Mouse (Mus musculus) testis, adult 2 months (tissue): ENCODE data around the gene Tmod2. TPM values are rescaled to one million over a fixed set of nuclear protein-coding genes. Genes with fewer than 3 reads are reported as not detected.
"Not testable (repeated sequence)": the region's sequence is repeated elsewhere in the genome, so short reads cannot be mapped to it uniquely, and the experiment has no call there.

ENCODE experiments used
- H3K27ac ChIP-seq: fragments of 200-500 bp; 2 replicates; pipeline ENCODE4 v1.5.1; 2012; ENCODE audit warnings: low read depth, low read length; ENCODE audit not compliant: control insufficient read depth, insufficient read depth
- H3K27me3 ChIP-seq: fragments of 200-500 bp; 2 replicates; pipeline ENCODE4 v1.6.1; 2012; ENCODE audit warnings: mild to moderate bottlenecking, low read length, moderate library complexity; ENCODE audit not compliant: control insufficient read depth, insufficient read depth
- H3K36me3 ChIP-seq: fragments of 200-500 bp; 2 replicates; pipeline ENCODE4 v1.6.1; 2012; ENCODE audit warnings: mild to moderate bottlenecking, low read length; ENCODE audit not compliant: control insufficient read depth, insufficient read depth
- H3K4me1 ChIP-seq: fragments of 200-500 bp; 2 replicates; pipeline ENCODE4 v1.6.1; 2012; ENCODE audit warnings: low read length; ENCODE audit not compliant: control insufficient read depth, insufficient read depth
- H3K4me3 ChIP-seq: fragments of 200-500 bp; 2 replicates; pipeline ENCODE4 v1.5.1; 2012; ENCODE audit warnings: low read depth, mild to moderate bottlenecking, low read length, moderate library complexity, mixed read lengths; ENCODE audit not compliant: control insufficient read depth
- CTCF ChIP-seq: fragments of 200-500 bp; IDR thresholded peaks from 2 replicates; pipeline ENCODE4 v1.5.1; 2012; ENCODE audit warnings: low read depth, mild to moderate bottlenecking, inconsistent platforms, low read length, moderate library complexity; ENCODE audit not compliant: control insufficient read depth, insufficient read depth, insufficient replicate concordance
- POLR2A ChIP-seq: fragments of 200-500 bp; IDR thresholded peaks from 2 replicates; pipeline ENCODE4 v1.6.1; 2012; ENCODE audit warnings: low read depth, mild to moderate bottlenecking, inconsistent platforms, low read length, moderate library complexity; ENCODE audit not compliant: control insufficient read depth
- polyA plus RNA-seq: library from polyadenylated mRNA; depleted of rRNA; stranded (reverse); fragments of >200 nt; gene quantifications from 2 replicates; pipeline ENCODE4 v1.2.3, GENCODE M21; 2012

Gene Tmod2
- polyA plus RNA-seq, 1 experiment = 49.6 TPM

DNA sequence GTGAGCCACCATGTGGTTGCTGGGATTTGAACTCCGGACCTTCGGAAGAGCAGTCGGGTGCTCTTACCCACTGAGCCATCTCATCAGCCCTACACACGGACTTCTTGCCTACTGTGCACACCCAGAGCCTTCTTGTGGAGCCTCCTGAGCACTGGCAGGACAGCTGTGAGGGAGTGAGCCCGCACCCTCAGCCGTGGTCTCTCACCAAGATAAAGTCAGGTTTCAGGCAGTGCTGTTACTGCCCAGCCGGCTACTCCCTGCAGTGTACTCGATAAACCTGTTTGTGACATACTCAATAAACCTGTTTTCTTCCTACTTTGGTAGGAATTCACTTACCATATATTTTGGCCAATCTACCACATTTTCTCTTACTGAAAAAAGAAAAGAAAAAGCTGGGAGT, 65.6 kb downstream of the Tmod2 start:
- Histone ChIP-seq H3K4me3 (no peak overlapping the region), H3K27ac (no peak overlapping the region), H3K27me3 (no peaks in the 10 kb centered on the region), H3K36me3 (no peaks in the 10 kb centered on the region), H3K4me1 (no peaks in the 10 kb centered on the region)
- TF ChIP-seq POLR2A (no peak), CTCF (no peak)

DNA sequence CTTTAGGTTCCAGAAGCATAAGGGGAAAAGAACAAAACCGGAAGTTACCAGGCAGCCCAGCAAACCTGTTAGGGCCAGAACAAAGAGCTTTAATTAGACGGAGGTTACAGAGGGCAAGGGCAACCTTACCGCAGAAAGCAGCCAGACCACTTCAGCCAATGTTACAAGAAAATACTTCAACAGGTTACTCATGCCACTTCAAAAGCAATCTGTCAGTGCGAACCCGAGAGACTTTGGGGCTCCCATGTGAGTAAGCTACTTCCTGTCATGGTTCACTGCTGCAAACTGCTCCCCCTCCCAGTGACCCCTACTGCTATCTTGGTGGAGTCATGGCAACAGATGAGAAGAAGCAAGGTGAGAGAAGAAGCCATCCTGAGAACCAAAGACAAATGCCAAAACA, 69.6 kb downstream of the Tmod2 start:
- Histone ChIP-seq H3K27ac (no peak overlapping the region), H3K27me3 (no peaks in the 10 kb centered on the region), H3K4me3 (no peak overlapping the region), H3K36me3 (no peaks in the 10 kb centered on the region), H3K4me1 (no peaks in the 10 kb centered on the region)
- TF ChIP-seq POLR2A (no peak), CTCF (no peak)

DNA sequence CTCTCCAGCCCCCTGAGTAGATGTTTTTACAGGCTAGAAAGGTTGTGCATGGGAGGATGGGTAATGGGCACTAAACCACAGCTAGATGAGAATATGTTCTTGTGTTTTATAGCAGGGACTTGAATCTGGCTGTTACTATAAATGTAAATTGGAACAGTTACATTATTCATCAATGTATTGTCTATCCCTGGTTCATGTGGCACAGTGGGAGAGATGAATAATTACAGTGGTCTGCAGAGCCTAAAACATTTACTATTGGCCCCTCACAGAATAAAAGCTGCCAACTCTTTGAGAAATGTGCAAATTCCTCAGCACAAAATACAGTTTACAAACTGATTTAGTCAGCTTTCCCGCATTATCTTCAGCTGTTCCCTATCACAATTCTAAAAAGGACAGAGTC, 74.7 kb downstream of the Tmod2 start:
- Histone ChIP-seq H3K27ac (no peak overlapping the region), H3K4me3 (no peak overlapping the region), H3K36me3 (no peaks in the 10 kb centered on the region), H3K27me3 (no peaks in the 10 kb centered on the region), H3K4me1 (no peaks in the 10 kb centered on the region)
- TF ChIP-seq CTCF = no peak
- TF ChIP-seq POLR2A = no peak

DNA sequence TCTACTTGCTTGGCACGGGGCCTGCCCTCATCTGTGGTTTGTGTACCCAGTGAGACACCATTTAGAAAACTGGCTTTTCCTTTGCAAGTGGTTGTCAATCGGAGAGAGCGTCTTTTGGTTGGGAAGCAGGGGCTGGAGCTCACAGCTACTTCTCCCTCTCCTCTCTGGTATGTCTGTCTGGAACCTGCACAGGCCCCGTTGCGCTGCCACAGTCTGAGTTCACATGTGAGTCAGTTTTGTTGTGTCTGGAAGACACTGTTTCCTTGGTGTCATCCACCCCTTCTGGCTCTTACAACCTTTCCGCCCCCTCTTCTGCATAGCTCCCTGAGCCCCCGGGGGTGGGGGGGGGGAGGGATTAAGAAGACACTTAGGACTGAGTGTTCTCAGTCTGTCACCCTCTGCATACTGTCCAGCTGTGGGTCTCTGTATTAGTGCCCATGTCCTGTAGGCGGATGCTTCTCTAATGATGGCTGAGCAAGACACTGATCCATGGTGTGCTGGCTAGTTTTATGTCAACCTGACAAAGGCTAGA, 76.6 kb downstream of the Tmod2 start:
- H3K4me3 ChIP-seq = no peak overlapping the region
- TF ChIP-seq CTCF = no peak
- TF ChIP-seq POLR2A = no peak
- H3K4me1 ChIP-seq = no peaks in the 10 kb centered on the region
- H3K27ac ChIP-seq = no peak overlapping the region
- no peaks in the 10 kb centered on the region for H3K36me3 ChIP-seq
- H3K27me3 ChIP-seq = no peaks in the 10 kb centered on the region

DNA sequence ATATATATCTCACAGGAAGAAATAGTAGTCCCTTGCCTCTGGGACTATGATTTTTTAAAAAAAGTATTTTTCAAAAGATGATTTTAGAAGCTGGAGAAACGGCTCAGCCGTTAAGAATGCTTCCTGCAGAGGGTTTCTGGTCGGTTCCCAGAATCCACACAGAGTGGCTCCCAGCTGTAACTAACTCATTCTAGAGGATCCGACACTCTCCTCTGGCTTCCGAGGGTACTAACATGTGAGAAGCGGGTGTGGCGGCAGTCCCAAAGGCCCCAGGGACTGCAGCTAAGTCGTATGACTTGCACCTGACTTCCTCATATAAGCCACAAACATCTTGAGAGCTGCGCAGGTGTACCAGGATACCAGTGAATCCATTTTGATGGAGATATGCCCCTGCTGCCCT, 78.1 kb downstream of the Tmod2 start:
- not testable (repeated sequence) for H3K27me3 ChIP-seq, H3K36me3 ChIP-seq, H3K4me3 ChIP-seq, H3K27ac ChIP-seq, H3K4me1 ChIP-seq

DNA sequence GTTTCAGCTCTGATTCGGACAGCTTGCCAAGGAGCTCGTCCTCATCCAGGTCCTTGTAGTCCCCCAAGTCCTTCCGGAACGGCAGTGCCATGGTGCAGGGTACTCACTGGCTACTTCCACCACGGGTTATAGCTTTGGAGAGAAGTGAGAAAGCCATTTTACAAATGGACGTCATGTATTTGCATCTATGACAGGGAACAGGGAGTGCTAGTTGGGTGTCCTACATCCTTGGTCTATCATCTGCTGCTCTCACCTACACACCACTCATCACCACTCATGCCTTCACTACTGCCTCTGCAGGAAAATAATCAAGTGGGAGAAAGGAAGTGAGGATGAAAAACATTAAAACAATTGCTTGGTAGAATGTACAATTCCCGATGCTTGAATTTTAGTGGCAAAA, 78.7 kb downstream of the Tmod2 start:
- no peak overlapping the region for H3K27ac ChIP-seq

DNA sequence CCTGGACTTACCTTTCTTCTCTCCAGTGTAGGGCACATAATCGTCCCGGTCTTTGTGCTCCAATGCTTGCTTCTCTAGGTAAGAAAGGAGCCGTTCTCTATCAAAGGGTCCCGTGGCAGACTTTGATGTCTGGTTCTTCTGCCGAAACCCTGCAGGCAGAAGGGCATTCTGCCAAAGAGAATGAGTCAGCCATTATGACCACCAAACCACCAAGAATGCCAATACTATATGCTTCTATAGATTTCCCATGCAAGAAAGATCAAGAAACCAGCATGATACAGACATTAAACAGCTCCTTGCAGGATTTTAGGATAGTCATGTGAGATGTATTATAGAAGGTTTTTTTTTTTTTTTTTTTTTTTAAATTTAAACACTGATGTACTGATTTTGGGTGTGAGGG, 81.8 kb downstream of the Tmod2 start:
- Histone ChIP-seq H3K27ac (no peak overlapping the region), H3K36me3 (no peaks in the 10 kb centered on the region), H3K4me1 (no peaks in the 10 kb centered on the region), H3K27me3 (no peaks in the 10 kb centered on the region), H3K4me3 (no peak overlapping the region)
- TF ChIP-seq POLR2A = no peak
- no peak for TF ChIP-seq CTCF

More for the DNA sequence above, 78.7 kb downstream of the Tmod2 start:
- H3K4me1 ChIP-seq = no peaks in the 10 kb centered on the region
- no peak overlapping the region for H3K4me3 ChIP-seq
- TF ChIP-seq POLR2A = no peak
- no peak for TF ChIP-seq CTCF
- no peaks in the 10 kb centered on the region for H3K36me3 ChIP-seq
- no peaks in the 10 kb centered on the region for H3K27me3 ChIP-seq

DNA sequence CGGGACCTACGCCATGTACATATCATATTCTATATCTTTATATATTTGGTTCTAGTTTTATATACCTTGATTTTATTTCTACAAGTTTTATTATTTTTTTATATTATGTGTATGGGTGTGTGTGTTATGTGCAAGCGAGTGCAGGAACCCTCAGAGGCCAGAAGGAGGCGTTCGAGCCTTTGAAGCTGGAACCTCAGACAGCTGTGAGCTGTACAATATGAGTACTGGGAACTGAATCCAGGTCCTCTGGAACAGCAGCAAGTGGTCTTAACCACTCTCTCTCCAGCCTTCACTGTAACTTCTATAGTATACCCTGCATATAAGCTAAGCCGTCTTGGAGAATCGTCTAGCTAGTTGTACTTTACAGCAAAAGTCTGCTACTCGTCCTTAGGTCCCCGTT, 83.0 kb downstream of the Tmod2 start:
- H3K4me3 ChIP-seq = no peak overlapping the region
- no peaks in the 10 kb centered on the region for H3K27me3 ChIP-seq
- TF ChIP-seq POLR2A = no peak
- no peak overlapping the region for H3K27ac ChIP-seq
- no peaks in the 10 kb centered on the region for H3K36me3 ChIP-seq
- H3K4me1 ChIP-seq = no peaks in the 10 kb centered on the region
